Mouse (Mus musculus): ENCODE measurements at regions not wholly inside any gene's neighbourhood (a gene's known extent, or its start where the extent isn't known, plus 50 kb on each side); places are given as distances from the start of the nearest gene placed in this dataset.

- in situ Hi-C loops (cut with MboI, MseI), result no loop called here
Observed at GRCm38 (mm10) chr8:65208791-65209190, 79.4 kb upstream of the BC030870 start.

- in situ Hi-C loops (cut with MboI, MseI), result no loop called here
Observed at GRCm38 (mm10) chr8:65206202-65206601, 76.8 kb upstream of the BC030870 start.

- in situ Hi-C loops (cut with MboI, MseI), result loop anchor here (10.0 kb wide), 1 partner anchor 1390 kb away; no protein-coding TSS in a partner anchor
Observed at GRCm38 (mm10) chr8:65194656-65195055, 65.3 kb upstream of the BC030870 start.

GRCm38 (mm10) chr8:65194231-65194630 lies 64.9 kb upstream of the BC030870 start:
- in situ Hi-C loops (cut with MboI, MseI), result loop anchor here (10.0 kb wide), 1 partner anchor 1391 kb away; no protein-coding TSS in a partner anchor

- in situ Hi-C loops (cut with MboI, MseI), result no loop called here
Observed at GRCm38 (mm10) chr8:65182346-65182745, 53.0 kb upstream of the BC030870 start.

- in situ Hi-C loops (cut with MboI, MseI), result no loop called here
Observed at GRCm38 (mm10) chr8:65180447-65180846, 51.1 kb upstream of the BC030870 start.

All from T-helper 2 cell (primary cell).